Mouse (Mus musculus): Measurements from ENCODE around the gene Nyap2. TPM values are rescaled to one million over a fixed set of nuclear protein-coding genes. Genes with fewer than 3 reads are reported as not detected.

Nyap2 gene
- polyA plus RNA-seq, 1 experiment from 2014 or later = 3.0 TPM

- WGBS = 6% methylated on average over 1 of the region's 1 CpGs
- no peak for ATAC-seq (ENCODE audit: low FRiP score)
- H3K27ac ChIP-seq = no peak overlapping the region
Observed at GRCm38 (mm10) chr1:81098950-81099349, 22.2 kb downstream of the Nyap2 start.

GRCm38 (mm10) chr1:81101749-81102148 is 25.0 kb downstream of the Nyap2 start:
- no peaks in the 10 kb centered on the region for H3K9me3 ChIP-seq
- no peak overlapping the region for H3K4me3 ChIP-seq (replicated peaks)
- no peak overlapping the region for H3K27ac ChIP-seq
- WGBS = 91% methylated on average over 1 of the region's 1 CpGs
- H3K27me3 ChIP-seq = no peaks in the 10 kb centered on the region
- no peak overlapping the region for H3K4me2 ChIP-seq
- H3K36me3 ChIP-seq (replicated peaks) = no peaks in the 10 kb centered on the region
- H3K4me1 ChIP-seq = peaks cover 5% of the 10 kb centered on the region; the same call in 1 of the 2 replicates
- H3K9ac ChIP-seq = no peak overlapping the region
- no peak for ATAC-seq (ENCODE audit: low FRiP score)

More at GRCm38 (mm10) chr1:81098950-81099349, 22.2 kb downstream of the Nyap2 start:
- Histone ChIP-seq H3K9ac (no peak overlapping the region), H3K4me2 (no peak overlapping the region), H3K27me3 (no peaks in the 10 kb centered on the region), H3K9me3 (no peaks in the 10 kb centered on the region), H3K4me3 (replicated peaks) (no peak overlapping the region), H3K4me1 (peaks cover 5% of the 10 kb centered on the region; the same call in 1 of the 2 replicates), H3K36me3 (replicated peaks) (no peaks in the 10 kb centered on the region)

GRCm38 (mm10) chr1:81119732-81120131 is 43.0 kb downstream of the Nyap2 start:
- no peaks in the 10 kb centered on the region for H3K27me3 ChIP-seq
- no peaks in the 10 kb centered on the region for H3K4me1 ChIP-seq
- no peak overlapping the region for H3K9ac ChIP-seq
- H3K27ac ChIP-seq = no peak overlapping the region
- H3K4me3 ChIP-seq (replicated peaks) = no peak overlapping the region
- ATAC-seq (ENCODE audit: low FRiP score) = no peak
- no peaks in the 10 kb centered on the region for H3K36me3 ChIP-seq (replicated peaks)
- H3K9me3 ChIP-seq = no peaks in the 10 kb centered on the region
- H3K4me2 ChIP-seq = no peak overlapping the region

GRCm38 (mm10) chr1:81132007-81132712 is 55.4 kb downstream of the Nyap2 start:
- 71% methylated on average over 8 of the region's 8 CpGs for WGBS
- no peak overlapping the region for H3K4me2 ChIP-seq
- H3K9ac ChIP-seq = no peak overlapping the region
- no peak overlapping the region for H3K4me3 ChIP-seq (replicated peaks)
- H3K36me3 ChIP-seq (replicated peaks) = no peaks in the 10 kb centered on the region
- no peaks in the 10 kb centered on the region for H3K4me1 ChIP-seq
- ATAC-seq (ENCODE audit: low FRiP score) = no peak
- H3K27me3 ChIP-seq = no peaks in the 10 kb centered on the region
- H3K9me3 ChIP-seq = no peaks in the 10 kb centered on the region
- no peak overlapping the region for H3K27ac ChIP-seq

- H3K36me3 ChIP-seq (replicated peaks) = no peaks in the 10 kb centered on the region
- H3K4me2 ChIP-seq = no peak overlapping the region
- no peaks in the 10 kb centered on the region for H3K9me3 ChIP-seq
- no peaks in the 10 kb centered on the region for H3K4me1 ChIP-seq
- no peak for ATAC-seq (ENCODE audit: low FRiP score)
- H3K27me3 ChIP-seq = no peaks in the 10 kb centered on the region
- H3K9ac ChIP-seq = no peak overlapping the region
- no peak overlapping the region for H3K4me3 ChIP-seq (replicated peaks)
- no peak overlapping the region for H3K27ac ChIP-seq
Observed at GRCm38 (mm10) chr1:81143855-81144254, 67.1 kb downstream of the Nyap2 start.

- H3K4me2 ChIP-seq = no peak overlapping the region
- no peaks in the 10 kb centered on the region for H3K36me3 ChIP-seq (replicated peaks)
- ATAC-seq (ENCODE audit: low FRiP score) = no peak
- no peak overlapping the region for H3K4me3 ChIP-seq (replicated peaks)
- H3K4me1 ChIP-seq = no peaks in the 10 kb centered on the region
- no peaks in the 10 kb centered on the region for H3K27me3 ChIP-seq
- no peaks in the 10 kb centered on the region for H3K9me3 ChIP-seq
- no peak overlapping the region for H3K27ac ChIP-seq
- H3K9ac ChIP-seq = no peak overlapping the region
Observed at GRCm38 (mm10) chr1:81145576-81145975, 68.8 kb downstream of the Nyap2 start.

- H3K27ac ChIP-seq = no peak overlapping the region
- WGBS = 24% methylated on average over 3 of the region's 3 CpGs
- H3K4me1 ChIP-seq = no peaks in the 10 kb centered on the region
- no peak overlapping the region for H3K4me3 ChIP-seq (replicated peaks)
- no peaks in the 10 kb centered on the region for H3K36me3 ChIP-seq (replicated peaks)
- H3K27me3 ChIP-seq = no peaks in the 10 kb centered on the region
- no peak overlapping the region for H3K4me2 ChIP-seq
- peak; percentile 49; the same call in 1 of the 2 replicates for ATAC-seq (ENCODE audit: low FRiP score)
- H3K9me3 ChIP-seq = no peaks in the 10 kb centered on the region
- H3K9ac ChIP-seq = no peak overlapping the region
Observed at GRCm38 (mm10) chr1:81169245-81169644, 92.5 kb downstream of the Nyap2 start.

- no peaks in the 10 kb centered on the region for H3K9me3 ChIP-seq
- no peaks in the 10 kb centered on the region for H3K4me1 ChIP-seq
- H3K9ac ChIP-seq = no peak overlapping the region
- no peaks in the 10 kb centered on the region for H3K36me3 ChIP-seq (replicated peaks)
- ATAC-seq (ENCODE audit: low FRiP score) = no peak
- no peak overlapping the region for H3K27ac ChIP-seq
- H3K4me3 ChIP-seq (replicated peaks) = no peak overlapping the region
- H3K4me2 ChIP-seq = no peak overlapping the region
- H3K27me3 ChIP-seq = no peaks in the 10 kb centered on the region
Observed at GRCm38 (mm10) chr1:81172703-81173102, 96.0 kb downstream of the Nyap2 start.

GRCm38 (mm10) chr1:81173303-81173702 is 96.6 kb downstream of the Nyap2 start:
- Histone ChIP-seq H3K9ac (no peak overlapping the region), H3K4me2 (no peak overlapping the region), H3K4me1 (no peaks in the 10 kb centered on the region), H3K27ac (no peak overlapping the region), H3K9me3 (no peaks in the 10 kb centered on the region), H3K4me3 (replicated peaks) (no peak overlapping the region), H3K27me3 (no peaks in the 10 kb centered on the region), H3K36me3 (replicated peaks) (no peaks in the 10 kb centered on the region)
- ATAC-seq (ENCODE audit: low FRiP score) = no peak
- WGBS = 85% methylated on average over 1 of the region's 1 CpGs

GRCm38 (mm10) chr1:81179725-81180124 is 103.0 kb downstream of the Nyap2 start:
- Histone ChIP-seq H3K4me3 (replicated peaks) (no peak overlapping the region), H3K27ac (no peak overlapping the region), H3K27me3 (no peaks in the 10 kb centered on the region), H3K4me1 (no peaks in the 10 kb centered on the region), H3K9ac (no peak overlapping the region), H3K4me2 (no peak overlapping the region), H3K36me3 (replicated peaks) (no peaks in the 10 kb centered on the region), H3K9me3 (no peaks in the 10 kb centered on the region)
- ATAC-seq (ENCODE audit: low FRiP score) = no peak
- 92% methylated on average over 4 of the region's 4 CpGs for WGBS

- no peak for ATAC-seq (ENCODE audit: low FRiP score)
- Histone ChIP-seq H3K4me1 (no peaks in the 10 kb centered on the region), H3K9me3 (no peaks in the 10 kb centered on the region), H3K9ac (no peak overlapping the region), H3K36me3 (replicated peaks) (no peaks in the 10 kb centered on the region), H3K4me2 (no peak overlapping the region), H3K27me3 (no peaks in the 10 kb centered on the region), H3K4me3 (replicated peaks) (no peak overlapping the region), H3K27ac (no peak overlapping the region)
- WGBS = 87% methylated on average over 3 of the region's 3 CpGs
Observed at GRCm38 (mm10) chr1:81180686-81181085, 103.9 kb downstream of the Nyap2 start.

GRCm38 (mm10) chr1:81209536-81209935 is 132.8 kb downstream of the Nyap2 start:
- no peak for ATAC-seq (ENCODE audit: low FRiP score)
- Histone ChIP-seq H3K27me3 (no peaks in the 10 kb centered on the region), H3K9ac (no peak overlapping the region), H3K9me3 (no peaks in the 10 kb centered on the region), H3K4me2 (no peak overlapping the region), H3K4me3 (replicated peaks) (no peak overlapping the region), H3K4me1 (no peaks in the 10 kb centered on the region), H3K36me3 (replicated peaks) (no peaks in the 10 kb centered on the region), H3K27ac (no peak overlapping the region)
- 93% methylated on average over 2 of the region's 2 CpGs for WGBS

GRCm38 (mm10) chr1:81211491-81211890 is 134.7 kb downstream of the Nyap2 start:
- H3K4me2 ChIP-seq = no peak overlapping the region
- H3K9ac ChIP-seq = no peak overlapping the region
- ATAC-seq (ENCODE audit: low FRiP score) = no peak
- H3K4me3 ChIP-seq (replicated peaks) = no peak overlapping the region
- no peak overlapping the region for H3K27ac ChIP-seq
- no peaks in the 10 kb centered on the region for H3K36me3 ChIP-seq (replicated peaks)
- H3K9me3 ChIP-seq = no peaks in the 10 kb centered on the region
- 75% methylated on average over 4 of the region's 4 CpGs for WGBS
- no peaks in the 10 kb centered on the region for H3K4me1 ChIP-seq
- H3K27me3 ChIP-seq = no peaks in the 10 kb centered on the region
